Mouse (Mus musculus) CH12.LX (cell line): ENCODE results near the gene Mlec. TPM values are rescaled to one million over a fixed set of nuclear protein-coding genes. Genes with fewer than 3 reads are reported as not detected.

Experiments used
- DNase-seq: peaks from one replicate; pipeline ENCODE4 v3.0.0-alpha.2; 2013; ENCODE audit errors: extremely low read depth
- H3K27ac ChIP-seq: 2 replicates; pipeline ENCODE4 v1.5.1; 2012; ENCODE audit warnings: low read depth, mild to moderate bottlenecking, control low read depth, moderate library complexity; ENCODE audit not compliant: insufficient read depth
- H3K27me3 ChIP-seq: replicated peaks from 2 replicates; pipeline ENCODE3; 2012; ENCODE audit warnings: inconsistent platforms
- H3K36me3 ChIP-seq, 2 experiments: replicated peaks in 1 of 2; 2 replicates each; pipeline versions ENCODE3 to v1.6.1; 2012; ENCODE audit warnings: inconsistent platforms in 1 of 2, low read length in 1 of 2, mild to moderate bottlenecking in 1 of 2, mixed read lengths in 1 of 2, moderate library complexity in 1 of 2; ENCODE audit not compliant: control insufficient read depth in 1 of 2, insufficient read depth in 1 of 2
- H3K4me1 ChIP-seq, 2 experiments: 2 replicates each; pipeline ENCODE4 v1.6.1; 2012; ENCODE audit warnings: inconsistent platforms in 1 of 2, moderate library complexity in 1 of 2; ENCODE audit not compliant: insufficient read depth in 2 of 2, control insufficient read depth in 1 of 2
- H3K4me2 ChIP-seq: 2 replicates; pipeline ENCODE4 v1.6.1; 2012; ENCODE audit warnings: low read depth, mild to moderate bottlenecking, control low read depth; ENCODE audit not compliant: poor library complexity, insufficient read depth, severe bottlenecking
- H3K4me3 ChIP-seq, 3 experiments: fragments of 150-350 bp in 1 of 3; sonication (generic) in 1 of 3; replicated peaks in 1 of 3; 2 replicates each; pipeline versions ENCODE3 to v1.5.1; 2011 to 2012; ENCODE audit warnings: low read depth in 2 of 3, low read length in 2 of 3, mild to moderate bottlenecking in 2 of 3, moderate library complexity in 2 of 3, control low read depth in 1 of 3, improper control_type of control experiment in 1 of 3, inconsistent platforms in 1 of 3, mixed read lengths in 1 of 3; ENCODE audit not compliant: poor library complexity in 1 of 3
- H3K79me2 ChIP-seq: replicated peaks from 2 replicates; pipeline ENCODE4 v1.6.1; 2012; ENCODE audit warnings: mild to moderate bottlenecking, moderate library complexity; ENCODE audit not compliant: control insufficient read depth, poor library complexity, insufficient read depth, severe bottlenecking; ENCODE audit errors: extremely low read depth
- H3K9ac ChIP-seq: 2 replicates; pipeline ENCODE4 v1.6.1; 2012; ENCODE audit warnings: low read depth, mild to moderate bottlenecking, control low read depth, moderate library complexity; ENCODE audit not compliant: insufficient read depth
- H3K9me3 ChIP-seq: replicated peaks from 2 replicates; pipeline ENCODE3; 2012; ENCODE audit warnings: low read length, inconsistent platforms, mixed read lengths
- CHD1 ChIP-seq: IDR thresholded peaks from 2 replicates; pipeline ENCODE4 v1.6.1; 2012; ENCODE audit warnings: low read depth, low read length, improper control_type of control experiment, inconsistent platforms
- CHD2 ChIP-seq: IDR thresholded peaks from 2 replicates; pipeline ENCODE4 v1.6.1; 2011; ENCODE audit warnings: low read length, improper control_type of control experiment
- E2F4 ChIP-seq: IDR thresholded peaks from 2 replicates; pipeline ENCODE4 v1.6.1; 2011; ENCODE audit warnings: low read depth, low read length, improper control_type of control experiment; ENCODE audit not compliant: insufficient replicate concordance
- ELF1 ChIP-seq: IDR thresholded peaks from 2 replicates; pipeline ENCODE4 v1.6.1; 2014; ENCODE audit warnings: low read depth, mild to moderate bottlenecking, inconsistent platforms, low read length, improper control_type of control experiment
- ETS1 ChIP-seq: conservative IDR thresholded peaks from 2 replicates; pipeline ENCODE4 v1.6.1; 2012; ENCODE audit warnings: low read depth, mild to moderate bottlenecking, inconsistent platforms, low read length, improper control_type of control experiment, moderate library complexity
- JUN ChIP-seq: IDR thresholded peaks from 2 replicates; pipeline ENCODE4 v1.6.1; 2011; ENCODE audit warnings: low read depth, mild to moderate bottlenecking, low read length, improper control_type of control experiment, moderate library complexity; ENCODE audit not compliant: insufficient read depth
- JUND ChIP-seq: conservative IDR thresholded peaks from 2 replicates; pipeline ENCODE4 v1.6.1; 2011; ENCODE audit warnings: low read depth, low read length, improper control_type of control experiment
- KAT2A ChIP-seq: IDR thresholded peaks from 2 replicates; pipeline ENCODE4 v1.6.1; 2012; ENCODE audit warnings: low read length, improper control_type of control experiment, inconsistent platforms; ENCODE audit not compliant: insufficient replicate concordance
- MXI1 ChIP-seq: IDR thresholded peaks from 2 replicates; pipeline ENCODE4 v1.6.1; 2011; ENCODE audit warnings: mild to moderate bottlenecking, low read depth, low read length, improper control_type of control experiment
- MYC ChIP-seq: IDR thresholded peaks from 2 replicates; pipeline ENCODE4 v1.6.1; 2011; ENCODE audit warnings: low read depth, mild to moderate bottlenecking, improper control_type of control experiment, low read length
- NELFE ChIP-seq: IDR thresholded peaks from 2 replicates; pipeline ENCODE4 v1.6.1; 2011; ENCODE audit warnings: low read depth, low read length, improper control_type of control experiment
- NRF1 ChIP-seq: IDR thresholded peaks from 2 replicates; pipeline ENCODE4 v1.6.1; 2014; ENCODE audit warnings: low read depth, mild to moderate bottlenecking, inconsistent platforms, low read length, improper control_type of control experiment, moderate library complexity
- PAX5 ChIP-seq: IDR thresholded peaks from 2 replicates; pipeline ENCODE4 v1.6.1; 2012; ENCODE audit warnings: low read length, inconsistent platforms, mixed read lengths
- POLR2AphosphoS2 ChIP-seq: IDR thresholded peaks from 2 replicates; pipeline ENCODE4 v1.6.1; 2011; ENCODE audit warnings: low read depth, low read length, improper control_type of control experiment
- RCOR1 ChIP-seq: conservative IDR thresholded peaks from 2 replicates; pipeline ENCODE4 v1.6.1; 2012; ENCODE audit warnings: low read depth, mild to moderate bottlenecking, inconsistent platforms, low read length, improper control_type of control experiment
- SIN3A ChIP-seq: IDR thresholded peaks from 2 replicates; pipeline ENCODE4 v1.6.1; 2012; ENCODE audit warnings: low read length, improper control_type of control experiment, inconsistent platforms
- SMC3 ChIP-seq: IDR thresholded peaks from 2 replicates; pipeline ENCODE4 v1.6.1; 2011; ENCODE audit warnings: low read depth, low read length, improper control_type of control experiment
- TBP ChIP-seq: conservative IDR thresholded peaks from 2 replicates; pipeline ENCODE4 v1.6.1; 2011; ENCODE audit warnings: low read depth, low read length, improper control_type of control experiment
- TCF12 ChIP-seq: IDR thresholded peaks from 2 replicates; pipeline ENCODE4 v1.6.1; 2014; ENCODE audit warnings: low read depth, mild to moderate bottlenecking, inconsistent platforms, low read length, improper control_type of control experiment
- UBTF ChIP-seq: IDR thresholded peaks from 2 replicates; pipeline ENCODE4 v1.6.1; 2012; ENCODE audit warnings: low read depth, mild to moderate bottlenecking, inconsistent platforms, low read length, improper control_type of control experiment, moderate library complexity
- USF1 ChIP-seq: IDR thresholded peaks from 2 replicates; pipeline ENCODE4 v1.6.1; 2014; ENCODE audit warnings: low read depth, mild to moderate bottlenecking, inconsistent platforms, low read length, improper control_type of control experiment
- USF2 ChIP-seq: conservative IDR thresholded peaks from 2 replicates; pipeline ENCODE4 v1.6.1; 2011; ENCODE audit warnings: low read depth, low read length, improper control_type of control experiment
- ZC3H11A ChIP-seq: IDR thresholded peaks from 2 replicates; pipeline ENCODE4 v1.6.1; 2012; ENCODE audit warnings: low read depth, mild to moderate bottlenecking, inconsistent platforms, low read length, improper control_type of control experiment
- ZMIZ1 ChIP-seq: IDR thresholded peaks from 2 replicates; pipeline ENCODE4 v1.6.1; 2012; ENCODE audit warnings: low read depth, mild to moderate bottlenecking, inconsistent platforms, low read length, improper control_type of control experiment
- dilution Hi-C: fragments of 300-500 bp; cut with MboI; formaldehyde crosslinking; loops from 2 replicates; pipeline ENCODE4 v1.14.3; 2020; ENCODE audit warnings: low sequenced_read_pairs; ENCODE audit not compliant: extremely low pct_unique_long_range_greater_than_20kb, extremely low pct_ligation_motif_present
- in situ Hi-C: fragments of 300-500 bp; cut with MboI; formaldehyde crosslinking; loops from 3 replicates; pipeline ENCODE4 v1.14.3; 2019; ENCODE audit warnings: low sequenced_read_pairs, low pct_ligation_motif_present, low pct_unique_long_range_greater_than_20kb, mixed read lengths
- polyA plus RNA-seq: library from polyadenylated mRNA; unstranded; fragments of >175 nt; gene quantifications from 2 replicates; pipeline ENCODE4 v1.2.1, GENCODE M21; 2012; ENCODE audit warnings: low read depth; ENCODE audit not compliant: insufficient read length
- total RNA-seq, 2 experiments: library from RNA; depleted of rRNA; stranded (reverse); fragments of 300-350 nt in 1 of 2; fragments of >200 nt in 1 of 2; gene quantifications; 2 replicates each; pipeline ENCODE4 v1.2.3; 2012 to 2014

Gene Mlec
- total and polyA plus RNA-seq, 3 experiments: 101 to 143 (median 128) TPM

DNA sequence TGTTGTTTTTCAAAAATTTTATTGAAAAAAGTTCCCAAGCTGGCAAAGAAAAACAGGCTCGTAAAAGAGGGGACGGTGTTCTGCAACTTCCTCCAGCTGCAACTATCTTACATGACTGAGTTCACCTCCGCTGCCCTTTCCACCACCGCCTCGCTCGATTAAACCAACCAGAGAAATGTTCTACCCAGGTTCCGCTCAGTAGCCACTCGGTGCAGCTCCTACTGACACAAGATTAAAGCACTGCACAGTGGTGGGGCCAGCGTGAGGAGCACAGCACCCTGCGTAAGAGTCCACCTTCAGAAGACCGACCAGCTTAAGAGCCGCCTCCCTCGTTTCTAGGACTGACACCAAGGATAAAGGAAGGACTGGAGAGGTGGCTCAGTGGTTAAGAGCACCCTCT is 6.5 kb downstream of the Mlec start:
- H3K4me3 ChIP-seq: no peak overlapping the region
- H3K27ac ChIP-seq: no peak overlapping the region
- peaks cover 52 to 83% of the 10 kb centered on the region in 2 experiments for H3K36me3 ChIP-seq
- dilution Hi-C loops (no loop called here), in situ Hi-C loops (no loop called here)
- peaks cover 45% of the 10 kb centered on the region for H3K79me2 ChIP-seq
- no peak overlapping the region for H3K9ac ChIP-seq
- peaks cover 13 to 41% of the 10 kb centered on the region in 2 experiments for H3K4me1 ChIP-seq
- H3K9me3 ChIP-seq: peaks cover 12% of the 10 kb centered on the region
- H3K4me2 ChIP-seq: no peak overlapping the region
- TF ChIP-seq ETS1: no peak
- TF ChIP-seq CHD2: no peak
- no peak for TF ChIP-seq USF2
- no peak for TF ChIP-seq POLR2AphosphoS2
- TF ChIP-seq RCOR1: no peak
- no peak for TF ChIP-seq ZMIZ1
- no peak for TF ChIP-seq UBTF
- TF ChIP-seq CHD1: no peak
- TF ChIP-seq MYC: no peak
- TF ChIP-seq KAT2A: no peak
- no peak for TF ChIP-seq JUND
- no peak for TF ChIP-seq MXI1
- no peak for TF ChIP-seq JUN
- TF ChIP-seq E2F4: no peak
- no peak for TF ChIP-seq ELF1
- no peak for TF ChIP-seq TCF12
- TF ChIP-seq NRF1: no peak
- no peak for TF ChIP-seq ZC3H11A
- no peak for TF ChIP-seq USF1
- TF ChIP-seq PAX5: no peak
- H3K27me3 ChIP-seq: no peaks in the 10 kb centered on the region
- no peak for DNase-seq

DNA sequence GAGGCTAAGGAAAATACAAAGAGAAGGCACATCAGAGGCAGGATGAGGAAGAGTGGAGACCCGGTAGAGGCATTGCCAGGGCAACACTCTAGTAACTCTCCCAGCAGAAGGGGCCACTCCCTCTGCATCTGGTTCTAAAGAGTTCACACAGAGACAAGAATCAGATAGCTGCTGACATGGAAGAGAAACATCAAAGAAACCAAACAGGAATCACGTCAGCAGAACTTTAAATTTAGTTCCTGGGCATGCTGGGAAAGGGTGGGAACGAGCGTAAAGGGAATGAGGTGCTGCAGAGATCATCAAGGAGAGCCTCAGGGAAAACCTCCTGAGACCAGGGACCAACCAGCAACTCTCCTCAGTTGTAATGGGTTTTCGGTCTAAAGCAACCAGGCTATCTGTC is 7.0 kb downstream of the Mlec start:
- in situ Hi-C loops: no loop called here
- no peak overlapping the region for H3K4me3 ChIP-seq
- peaks cover 12% of the 10 kb centered on the region for H3K9me3 ChIP-seq
- H3K4me1 ChIP-seq: peaks cover 13 to 39% of the 10 kb centered on the region in 2 experiments
- dilution Hi-C loops: no loop called here
- no peak for DNase-seq
- peaks cover 40% of the 10 kb centered on the region for H3K79me2 ChIP-seq
- TF ChIP-seq TBP (no peak), NELFE (no peak), POLR2AphosphoS2 (no peak), NRF1 (no peak), SIN3A (no peak), ZC3H11A (no peak), MXI1 (no peak), SMC3 (no peak), MYC (no peak), KAT2A (no peak)
- no peak overlapping the region for H3K9ac ChIP-seq
- no peaks in the 10 kb centered on the region for H3K27me3 ChIP-seq
- peaks cover 55 to 88% of the 10 kb centered on the region in 2 experiments for H3K36me3 ChIP-seq
- no peak overlapping the region for H3K4me2 ChIP-seq
- no peak overlapping the region for H3K27ac ChIP-seq
